Mouse (Mus musculus): ENCODE data around the gene Gm20388.

DNA sequence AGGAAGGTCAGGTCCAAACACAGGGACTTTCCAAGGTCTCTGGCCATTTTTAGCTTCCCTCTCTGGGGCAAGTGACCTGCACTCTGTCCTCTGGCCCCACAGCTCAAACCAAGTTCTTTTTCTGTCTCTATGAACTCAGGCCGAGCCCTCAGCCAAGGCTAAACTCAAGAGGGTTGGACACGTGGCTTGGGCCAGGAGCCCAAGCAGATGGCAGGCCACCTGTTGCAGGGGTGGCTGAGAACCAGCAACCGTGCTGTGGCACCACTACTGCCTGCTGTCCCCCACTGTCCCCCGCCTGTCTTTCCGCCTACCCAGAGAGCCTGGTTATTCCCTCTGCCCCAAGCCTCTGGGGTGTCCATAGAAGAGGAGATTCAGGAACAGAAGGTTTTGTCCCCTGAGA is 303.3 kb downstream of the Gm20388 start:
- TF ChIP-seq CTCF (IDR thresholded peaks at IDR 0.05; ENCODE audit: low read depth) (no peak), EP300 (IDR thresholded peaks at IDR 0.05; ENCODE audit: low read depth) (no peak)

Data from liver, embryonic 14.5 days (tissue).